Mouse (Mus musculus): Measurements from ENCODE around the gene Gpatch4. TPM values are rescaled to one million over a fixed set of nuclear protein-coding genes. Genes with fewer than 3 reads are reported as not detected.

Gpatch4 gene
- polyA plus RNA-seq, 1 experiment, result 7.4 TPM

- no peak for DNase-seq
- no peak for TF ChIP-seq POLR2A (IDR thresholded peaks at IDR 0.05; ENCODE audit: low read depth, low read length)
- H3K27ac ChIP-seq (ENCODE audit: insufficient read depth, low read depth, low read length), result no peak overlapping the region
- H3K4me1 ChIP-seq (ENCODE audit: control insufficient read depth, insufficient read depth, low read length), result peaks cover 3% of the 10 kb centered on the region; the same call in 1 of the 2 replicates
- WGBS, result 91% methylated on average over 2 of the region's 2 CpGs
- H3K27me3 ChIP-seq (replicated peaks; ENCODE audit: control insufficient read depth, insufficient read depth, low read length), result no peaks in the 10 kb centered on the region
- H3K4me3 ChIP-seq (ENCODE audit: insufficient read depth, low read depth, low read length), result no peak overlapping the region
- H3K36me3 ChIP-seq (ENCODE audit: control insufficient read depth, insufficient read depth, low read length), result no peaks in the 10 kb centered on the region
Measured at GRCm38 (mm10) chr3:88084001-88084400, 41.1 kb downstream of the Gpatch4 start.

DNA sequence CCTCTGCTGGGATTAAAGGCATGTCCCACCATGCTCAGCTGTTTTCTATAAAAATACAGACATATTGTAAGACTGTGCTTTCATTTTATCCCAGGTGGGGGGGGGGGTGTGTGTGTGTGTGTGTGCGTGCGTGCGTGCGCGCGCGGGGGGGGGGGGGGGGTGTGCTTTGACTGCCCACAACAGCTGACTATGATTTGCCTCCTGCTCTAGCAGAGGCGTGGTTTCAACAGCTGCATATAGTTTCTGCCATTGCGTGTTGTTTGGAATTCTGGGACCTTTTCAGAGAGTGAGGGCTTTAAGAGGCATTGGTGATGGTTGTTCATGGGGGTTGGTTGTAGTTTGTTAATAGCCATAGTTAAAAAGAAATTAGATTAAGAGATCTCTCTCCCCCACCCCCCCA is 42.6 kb downstream of the Gpatch4 start:
- no peak for TF ChIP-seq CTCF (conservative IDR thresholded peaks at IDR 0.05; ENCODE audit: insufficient read depth, insufficient read length, low read depth, low read length)
- no peak for TF ChIP-seq POLR2A (IDR thresholded peaks at IDR 0.05; ENCODE audit: low read depth, low read length)
- H3K36me3 ChIP-seq (ENCODE audit: control insufficient read depth, insufficient read depth, low read length), result no peaks in the 10 kb centered on the region
- WGBS, result 93% methylated on average over 9 of the region's 9 CpGs
- H3K4me1 ChIP-seq (ENCODE audit: control insufficient read depth, insufficient read depth, low read length), result peaks cover 3% of the 10 kb centered on the region; the same call in 1 of the 2 replicates
- H3K4me3 ChIP-seq (ENCODE audit: insufficient read depth, low read depth, low read length), result no peak overlapping the region
- no peak overlapping the region for H3K27ac ChIP-seq (ENCODE audit: insufficient read depth, low read depth, low read length)
- no peaks in the 10 kb centered on the region for H3K27me3 ChIP-seq (replicated peaks; ENCODE audit: control insufficient read depth, insufficient read depth, low read length)
- DNase-seq, result no peak

GRCm38 (mm10) chr3:88087688-88088087 is 44.8 kb downstream of the Gpatch4 start:
- H3K4me3 ChIP-seq (ENCODE audit: insufficient read depth, low read depth, low read length), result no peak overlapping the region
- DNase-seq, result peak; percentile 56
- H3K27ac ChIP-seq (ENCODE audit: insufficient read depth, low read depth, low read length), result no peak overlapping the region
- H3K4me1 ChIP-seq (ENCODE audit: control insufficient read depth, insufficient read depth, low read length), result no peaks in the 10 kb centered on the region
- no peaks in the 10 kb centered on the region for H3K27me3 ChIP-seq (replicated peaks; ENCODE audit: control insufficient read depth, insufficient read depth, low read length)
- WGBS, result 97% methylated on average over 1 of the region's 1 CpGs
- H3K36me3 ChIP-seq (ENCODE audit: control insufficient read depth, insufficient read depth, low read length), result no peaks in the 10 kb centered on the region
- peak; percentile 68 for TF ChIP-seq CTCF (conservative IDR thresholded peaks at IDR 0.05; ENCODE audit: insufficient read depth, insufficient read length, low read depth, low read length)
- TF ChIP-seq POLR2A (IDR thresholded peaks at IDR 0.05; ENCODE audit: low read depth, low read length), result no peak

GRCm38 (mm10) chr3:88090106-88090505 is 47.2 kb downstream of the Gpatch4 start:
- no peak overlapping the region for H3K27ac ChIP-seq (ENCODE audit: insufficient read depth, low read depth, low read length)
- no peak overlapping the region for H3K4me3 ChIP-seq (ENCODE audit: insufficient read depth, low read depth, low read length)
- DNase-seq, result no peak
- WGBS, result 93% methylated on average over 7 of the region's 7 CpGs
- no peaks in the 10 kb centered on the region for H3K27me3 ChIP-seq (replicated peaks; ENCODE audit: control insufficient read depth, insufficient read depth, low read length)
- TF ChIP-seq POLR2A (IDR thresholded peaks at IDR 0.05; ENCODE audit: low read depth, low read length) (no peak), CTCF (conservative IDR thresholded peaks at IDR 0.05; ENCODE audit: insufficient read depth, insufficient read length, low read depth, low read length) (no peak)
- H3K36me3 ChIP-seq (ENCODE audit: control insufficient read depth, insufficient read depth, low read length), result no peaks in the 10 kb centered on the region
- no peaks in the 10 kb centered on the region for H3K4me1 ChIP-seq (ENCODE audit: control insufficient read depth, insufficient read depth, low read length)

GRCm38 (mm10) chr3:88090616-88091015 is 47.7 kb downstream of the Gpatch4 start:
- no peak for TF ChIP-seq CTCF (conservative IDR thresholded peaks at IDR 0.05; ENCODE audit: insufficient read depth, insufficient read length, low read depth, low read length)
- Histone ChIP-seq H3K27me3 (replicated peaks; ENCODE audit: control insufficient read depth, insufficient read depth, low read length) (no peaks in the 10 kb centered on the region), H3K36me3 (ENCODE audit: control insufficient read depth, insufficient read depth, low read length) (no peaks in the 10 kb centered on the region), H3K4me1 (ENCODE audit: control insufficient read depth, insufficient read depth, low read length) (no peaks in the 10 kb centered on the region), H3K27ac (ENCODE audit: insufficient read depth, low read depth, low read length) (no peak overlapping the region), H3K4me3 (ENCODE audit: insufficient read depth, low read depth, low read length) (no peak overlapping the region)
- no peak for DNase-seq
- WGBS, result 94% methylated on average over 6 of the region's 6 CpGs

- no peak overlapping the region for H3K27ac ChIP-seq (ENCODE audit: insufficient read depth, low read depth, low read length)
- DNase-seq, result no peak
- no peak overlapping the region for H3K4me3 ChIP-seq (ENCODE audit: insufficient read depth, low read depth, low read length)
- TF ChIP-seq POLR2A (IDR thresholded peaks at IDR 0.05; ENCODE audit: low read depth, low read length) (no peak), CTCF (conservative IDR thresholded peaks at IDR 0.05; ENCODE audit: insufficient read depth, insufficient read length, low read depth, low read length) (no peak)
- no peaks in the 10 kb centered on the region for H3K36me3 ChIP-seq (ENCODE audit: control insufficient read depth, insufficient read depth, low read length)
- 97% methylated on average over 5 of the region's 5 CpGs for WGBS
- H3K4me1 ChIP-seq (ENCODE audit: control insufficient read depth, insufficient read depth, low read length), result no peaks in the 10 kb centered on the region
- no peaks in the 10 kb centered on the region for H3K27me3 ChIP-seq (replicated peaks; ENCODE audit: control insufficient read depth, insufficient read depth, low read length)
Measured at GRCm38 (mm10) chr3:88094126-88094525, 51.2 kb downstream of the Gpatch4 start.

- TF ChIP-seq CTCF (conservative IDR thresholded peaks at IDR 0.05; ENCODE audit: insufficient read depth, insufficient read length, low read depth, low read length) (no peak), POLR2A (IDR thresholded peaks at IDR 0.05; ENCODE audit: low read depth, low read length) (no peak)
- H3K4me3 ChIP-seq (ENCODE audit: insufficient read depth, low read depth, low read length), result no peak overlapping the region
- H3K27me3 ChIP-seq (replicated peaks; ENCODE audit: control insufficient read depth, insufficient read depth, low read length), result no peaks in the 10 kb centered on the region
- no peak for DNase-seq
- WGBS, result 76% methylated on average over 6 of the region's 6 CpGs
- no peaks in the 10 kb centered on the region for H3K4me1 ChIP-seq (ENCODE audit: control insufficient read depth, insufficient read depth, low read length)
- H3K27ac ChIP-seq (ENCODE audit: insufficient read depth, low read depth, low read length), result no peak overlapping the region
- H3K36me3 ChIP-seq (ENCODE audit: control insufficient read depth, insufficient read depth, low read length), result no peaks in the 10 kb centered on the region
Measured at GRCm38 (mm10) chr3:88097666-88098065, 54.8 kb downstream of the Gpatch4 start.

GRCm38 (mm10) chr3:88100251-88100650 is 57.3 kb downstream of the Gpatch4 start:
- no peaks in the 10 kb centered on the region for H3K36me3 ChIP-seq (ENCODE audit: control insufficient read depth, insufficient read depth, low read length)
- WGBS, result 55% methylated on average over 3 of the region's 3 CpGs
- no peaks in the 10 kb centered on the region for H3K27me3 ChIP-seq (replicated peaks; ENCODE audit: control insufficient read depth, insufficient read depth, low read length)
- H3K27ac ChIP-seq (ENCODE audit: insufficient read depth, low read depth, low read length), result no peak overlapping the region
- TF ChIP-seq POLR2A (IDR thresholded peaks at IDR 0.05; ENCODE audit: low read depth, low read length), result no peak
- no peaks in the 10 kb centered on the region for H3K4me1 ChIP-seq (ENCODE audit: control insufficient read depth, insufficient read depth, low read length)
- DNase-seq, result no peak
- no peak overlapping the region for H3K4me3 ChIP-seq (ENCODE audit: insufficient read depth, low read depth, low read length)

Data from kidney, adult 2 months (tissue).